Mouse (Mus musculus) forebrain, embryonic 14.5 days (tissue): ENCODE measurements at regions not wholly inside any gene's neighbourhood (a gene's known extent, or its start where the extent isn't known, plus 50 kb on each side); places are given as distances from the start of the nearest gene placed in this dataset.

Experiments
- ATAC-seq: fragments of 200-750 bp; cut with Nextera tagmentation; 2 replicates; pipeline ENCODE4 v1.8.0; 2017; ENCODE audit warnings: mild to moderate bottlenecking, moderate library complexity
- DNase-seq: peaks from one replicate; pipeline ENCODE4 v3.0.0-alpha.2; 2015; ENCODE audit warnings: low spot score
- H3K27ac ChIP-seq: fragments of 300-500 bp; sonication (generic); 2 replicates; pipeline ENCODE4 v1.5.1; 2014; ENCODE audit warnings: low read depth, mild to moderate bottlenecking, control low read depth, low read length, moderate library complexity
- H3K27me3 ChIP-seq: fragments of 300-500 bp; sonication (generic); replicated peaks from 2 replicates; pipeline ENCODE4 v1.6.1; 2014; ENCODE audit warnings: low read length, control low read depth, mixed read lengths; ENCODE audit not compliant: control insufficient read depth, insufficient read depth
- H3K36me3 ChIP-seq: fragments of 300-500 bp; sonication (generic); 2 replicates; pipeline ENCODE4 v1.6.1; 2014; ENCODE audit warnings: low read length, control low read depth; ENCODE audit not compliant: control insufficient read depth, insufficient read depth
- H3K4me1 ChIP-seq: fragments of 300-500 bp; sonication (generic); 2 replicates; pipeline ENCODE4 v1.6.1; 2014; ENCODE audit warnings: antibody characterized with exemption, low read length, control low read depth; ENCODE audit not compliant: control insufficient read depth, insufficient read depth
- H3K4me2 ChIP-seq: fragments of 300-500 bp; sonication (generic); 2 replicates; pipeline ENCODE4 v1.6.1; 2014; ENCODE audit warnings: mild to moderate bottlenecking, control low read depth, low read length
- H3K4me3 ChIP-seq: fragments of 300-500 bp; sonication (generic); 2 replicates; pipeline ENCODE4 v1.5.1; 2014; ENCODE audit warnings: low read depth, low read length, control low read depth
- H3K9ac ChIP-seq: fragments of 300-500 bp; sonication (generic); 2 replicates; pipeline ENCODE4 v1.6.1; 2014; ENCODE audit warnings: mild to moderate bottlenecking, low read length, control low read depth, moderate library complexity
- H3K9me3 ChIP-seq: fragments of 300-500 bp; sonication (generic); replicated peaks from 2 replicates; pipeline ENCODE4 v1.6.1; 2016; ENCODE audit warnings: low read length, control low read depth, mixed read lengths; ENCODE audit not compliant: control insufficient read depth
- WGBS: fragments of 180-500 bp; shearing (Covaris S2); extraction: QIAGEN DNeasy Blood & Tissue Kit; methylation state at CpG from one replicate; pipeline ENCODE4 v1.1.7; 2014; 5-methylcytosine and 5-hydroxymethylcytosine counted together

DNA sequence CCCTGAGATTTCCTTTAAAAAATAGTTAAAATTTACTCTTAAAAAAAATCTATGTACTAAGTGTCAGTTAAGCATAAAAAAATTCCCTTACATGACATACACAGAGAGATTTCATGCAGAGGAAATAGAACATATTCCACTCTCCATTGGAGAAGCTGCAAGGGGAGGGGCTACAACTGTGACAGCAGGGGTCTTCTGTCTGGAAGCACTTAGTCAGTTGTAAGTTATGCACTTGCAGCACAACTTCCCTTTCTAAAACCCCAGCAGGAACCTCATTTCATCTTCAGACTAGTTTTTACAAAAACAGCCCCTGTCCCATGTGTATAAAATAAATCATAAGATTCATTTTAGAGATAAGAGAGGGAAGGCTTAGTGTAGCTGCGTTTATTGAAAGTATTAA, 109.0 kb upstream of the Rpl10l start:
- ATAC-seq (no peak), DNase-seq (no peak)
- no peak overlapping the region for H3K4me2 ChIP-seq
- H3K27ac ChIP-seq = no peak overlapping the region
- H3K9me3 ChIP-seq = no peaks in the 10 kb centered on the region
- 79% methylated on average over 1 of the region's 1 CpGs for WGBS
- no peaks in the 10 kb centered on the region for H3K4me1 ChIP-seq
- H3K9ac ChIP-seq = no peak overlapping the region
- no peaks in the 10 kb centered on the region for H3K27me3 ChIP-seq
- H3K36me3 ChIP-seq = no peaks in the 10 kb centered on the region
- no peak overlapping the region for H3K4me3 ChIP-seq

DNA sequence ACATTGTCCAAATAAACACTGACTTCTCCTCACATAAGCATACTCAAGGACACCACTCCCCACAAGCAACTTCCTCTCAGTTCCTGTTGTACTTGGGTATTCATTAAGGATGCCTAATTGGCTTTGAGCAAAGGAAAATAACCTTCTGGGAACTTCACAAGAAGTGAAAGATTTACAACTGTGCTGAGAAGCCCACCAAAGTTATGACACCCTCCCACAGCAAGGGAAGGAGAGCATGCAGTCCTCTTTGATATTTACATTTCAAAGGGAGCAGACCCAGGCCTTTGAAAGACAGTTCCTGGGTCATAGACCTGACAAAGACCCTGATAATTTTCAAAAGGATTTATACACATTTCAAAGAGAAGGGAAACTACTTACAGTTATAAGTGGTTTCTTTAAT, 102.4 kb upstream of the Rpl10l start:
- 0 out of 2 replicates have a peak, but pooled peaks have one; percentile 7 for ATAC-seq
- H3K9ac ChIP-seq = no peak overlapping the region
- H3K27ac ChIP-seq = no peak overlapping the region
- H3K36me3 ChIP-seq = no peaks in the 10 kb centered on the region
- no peaks in the 10 kb centered on the region for H3K4me1 ChIP-seq
- no peak for DNase-seq
- H3K4me2 ChIP-seq = no peak overlapping the region
- no peaks in the 10 kb centered on the region for H3K9me3 ChIP-seq
- H3K4me3 ChIP-seq = no peak overlapping the region
- H3K27me3 ChIP-seq = no peaks in the 10 kb centered on the region

DNA sequence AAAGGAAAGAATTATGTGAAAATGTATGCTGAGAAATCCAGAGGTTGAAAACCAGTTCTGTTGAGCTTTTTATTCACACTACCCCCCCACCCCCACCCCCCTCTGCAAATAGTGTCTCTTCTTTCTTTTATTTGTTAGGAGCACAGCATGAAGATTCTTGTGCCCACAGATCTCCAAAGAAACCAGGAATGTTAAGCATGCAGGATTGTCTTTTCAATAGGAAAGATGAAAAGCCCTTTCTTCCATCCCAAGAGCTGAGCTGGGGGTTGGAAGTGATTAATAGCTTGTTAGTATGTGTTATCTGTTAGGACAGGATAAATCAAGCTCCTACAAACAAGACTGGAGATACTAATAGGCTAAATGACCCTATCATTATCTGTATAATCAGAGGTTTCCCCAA, 55.0 kb upstream of the Rpl10l start:
- no peak for ATAC-seq
- no peaks in the 10 kb centered on the region for H3K27me3 ChIP-seq
- peak; percentile 12 for DNase-seq
- no peaks in the 10 kb centered on the region for H3K9me3 ChIP-seq
- no peaks in the 10 kb centered on the region for H3K36me3 ChIP-seq
- no peak overlapping the region for H3K4me2 ChIP-seq
- no peak overlapping the region for H3K27ac ChIP-seq
- no peak overlapping the region for H3K9ac ChIP-seq
- H3K4me1 ChIP-seq = no peaks in the 10 kb centered on the region
- no peak overlapping the region for H3K4me3 ChIP-seq
